Mouse (Mus musculus): ENCODE measurements at regions not wholly inside any gene's neighbourhood (a gene's known extent, or its start where the extent isn't known, plus 50 kb on each side); places are given as distances from the start of the nearest gene placed in this dataset.
A peak's percentile ranks its signal among the peaks of the same experiment; 100 is the strongest.

DNA sequence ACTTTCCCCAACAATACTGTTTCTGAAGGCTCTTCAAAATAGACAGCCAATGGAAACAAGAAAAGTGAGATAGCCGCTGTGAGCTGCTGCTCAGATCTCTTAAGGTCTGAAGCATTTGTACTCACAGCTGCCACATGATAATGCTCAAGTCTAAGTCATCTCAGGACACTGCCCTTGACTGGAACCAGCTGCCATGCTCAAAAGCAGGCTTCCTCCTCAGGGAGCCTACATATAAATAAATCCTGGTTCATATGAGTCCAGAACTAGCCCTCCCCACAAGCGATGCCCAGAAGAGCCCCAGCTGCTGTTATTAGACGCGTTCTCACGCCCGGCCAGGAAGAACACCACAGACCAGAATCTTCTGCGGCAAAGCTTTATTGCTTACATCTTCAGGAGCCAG lies 304.9 kb upstream of the Negr1 start:
- DNase-seq = no peak

DNA sequence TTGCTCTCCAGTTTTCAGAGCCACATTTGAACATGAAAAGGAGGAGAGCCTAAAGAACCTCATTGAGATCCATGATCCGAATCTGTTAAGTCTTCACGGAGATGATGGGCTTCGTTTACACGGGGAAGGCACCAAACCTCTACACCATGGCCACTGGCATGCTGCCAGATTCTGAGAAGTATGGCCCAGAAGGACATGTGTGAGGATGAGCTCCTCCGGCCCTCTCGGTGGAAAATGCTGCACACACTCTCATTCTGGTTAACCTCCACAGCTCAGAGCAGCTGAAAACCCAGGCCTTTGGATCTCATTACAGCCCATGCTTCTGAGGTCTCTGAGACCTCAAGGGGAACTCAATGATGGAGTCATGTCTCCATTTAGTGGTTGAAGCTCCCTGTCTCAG lies 296.9 kb upstream of the Negr1 start:
- DNase-seq = peak in 1 of 2 experiments; percentile 4

DNA sequence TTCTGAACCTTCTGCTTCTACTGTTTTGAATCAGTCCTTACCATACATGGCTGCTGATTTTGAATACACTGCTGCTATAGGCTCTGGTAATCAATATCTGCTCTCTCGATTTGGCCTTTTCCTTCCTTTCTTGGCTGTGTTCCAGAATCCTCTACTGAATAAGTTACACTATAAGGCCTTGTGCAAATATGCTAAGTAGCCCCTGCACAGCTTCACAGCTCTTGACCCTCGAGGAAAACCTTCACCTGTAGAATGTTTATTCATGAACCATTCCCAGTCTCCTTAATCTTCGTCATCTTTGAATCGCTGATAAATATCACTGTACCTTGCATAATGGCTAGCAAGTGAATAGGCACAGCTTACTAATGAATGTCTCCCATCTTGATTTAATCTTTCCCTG lies 293.9 kb upstream of the Negr1 start:
- DNase-seq = no peak

GRCm38 (mm10) chr3:156299984-156300770 lies 261.4 kb upstream of the Negr1 start:
- DNase-seq = peak; percentile 55 to 58

DNA sequence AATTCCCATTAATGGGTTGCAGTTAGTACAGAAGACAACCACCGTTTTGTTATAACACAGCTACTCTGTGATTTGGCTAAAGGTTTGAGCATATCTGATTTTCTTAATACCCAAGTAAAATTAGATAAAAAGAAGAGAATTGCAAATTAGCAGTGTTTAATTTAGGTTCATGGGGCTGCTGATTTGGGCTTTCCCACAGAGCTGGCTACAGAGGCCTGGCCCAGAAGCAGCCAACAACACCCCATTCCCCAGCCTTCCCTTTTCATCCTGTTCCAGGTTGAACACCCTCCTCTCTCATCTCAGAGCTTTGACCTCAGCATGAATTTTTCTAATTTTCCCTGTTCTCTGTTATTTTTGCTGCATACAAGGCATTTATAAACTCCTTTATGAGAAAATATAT lies 260.3 kb upstream of the Negr1 start:
- no peak for DNase-seq

DNA sequence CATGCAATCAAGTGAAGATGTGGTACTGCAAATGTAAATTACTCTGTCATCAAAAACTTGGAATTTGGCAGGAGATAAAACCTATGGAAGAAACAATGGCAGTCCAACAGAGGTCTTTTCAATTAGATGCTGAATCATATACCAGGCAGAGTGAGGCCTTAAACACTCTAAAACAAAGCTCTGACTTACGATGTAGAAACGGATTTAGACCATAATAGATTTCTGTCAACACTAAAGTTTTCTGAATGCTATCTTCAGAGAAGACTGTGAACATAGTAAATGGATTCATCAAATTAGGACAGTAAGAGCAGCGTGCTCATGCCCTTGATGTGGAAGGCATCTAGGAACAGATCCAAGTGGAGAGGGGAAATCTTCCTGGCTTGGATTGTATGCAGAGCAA lies 259.8 kb upstream of the Negr1 start:
- DNase-seq = peak; percentile 23 to 27

- no peak for DNase-seq
These were observed 257.4 kb upstream of the Negr1 start for GRCm38 (mm10) chr3:156304174-156304573.

- DNase-seq = peak; percentile 45 to 61
These were observed 256.5 kb upstream of the Negr1 start for GRCm38 (mm10) chr3:156305064-156305463.

DNA sequence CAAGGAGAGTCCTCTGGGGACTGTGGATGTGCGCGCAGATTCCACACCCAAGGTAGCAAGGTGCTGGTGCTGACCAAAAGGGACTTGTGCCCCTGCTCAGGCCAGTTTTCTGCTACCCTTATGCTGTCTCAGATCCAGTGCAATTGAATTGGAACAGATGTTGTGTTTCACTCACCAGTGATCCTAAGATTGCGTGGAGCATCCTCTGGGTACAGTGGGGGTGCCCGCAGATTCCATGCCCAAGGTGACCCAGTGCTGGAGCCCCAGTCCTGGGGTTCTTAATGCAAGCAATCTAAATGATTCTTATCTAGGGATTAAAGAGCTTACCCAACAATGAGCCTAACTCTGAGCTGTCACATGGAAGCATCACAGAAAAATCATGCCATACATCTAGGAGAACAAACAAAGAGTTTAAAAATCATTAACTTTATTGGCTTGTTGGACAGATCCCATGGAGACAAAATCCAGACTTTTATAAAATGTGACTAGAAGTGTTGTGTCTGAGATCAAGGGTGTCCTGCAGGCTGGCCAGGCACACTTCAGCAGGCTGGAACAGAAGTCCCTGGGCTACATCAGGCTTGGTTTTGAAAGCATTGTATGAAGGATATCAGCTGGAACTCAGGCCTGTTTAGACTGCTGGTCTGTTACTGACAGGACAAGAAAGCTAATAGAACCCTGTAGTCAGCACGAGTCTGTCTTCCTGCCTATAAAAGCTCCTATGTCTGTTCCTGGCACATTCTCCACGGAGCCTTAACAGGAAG lies 226.4 kb upstream of the Negr1 start:
- no peak for DNase-seq

GRCm38 (mm10) chr3:156341484-156341883 lies 220.1 kb upstream of the Negr1 start:
- no peak for DNase-seq

GRCm38 (mm10) chr3:156351727-156352126 lies 209.9 kb upstream of the Negr1 start:
- DNase-seq = peak; percentile 45 to 57

GRCm38 (mm10) chr3:156353430-156353829 lies 208.2 kb upstream of the Negr1 start:
- DNase-seq = no peak

GRCm38 (mm10) chr3:156353841-156354473 lies 207.6 kb upstream of the Negr1 start:
- no peak for DNase-seq

DNA sequence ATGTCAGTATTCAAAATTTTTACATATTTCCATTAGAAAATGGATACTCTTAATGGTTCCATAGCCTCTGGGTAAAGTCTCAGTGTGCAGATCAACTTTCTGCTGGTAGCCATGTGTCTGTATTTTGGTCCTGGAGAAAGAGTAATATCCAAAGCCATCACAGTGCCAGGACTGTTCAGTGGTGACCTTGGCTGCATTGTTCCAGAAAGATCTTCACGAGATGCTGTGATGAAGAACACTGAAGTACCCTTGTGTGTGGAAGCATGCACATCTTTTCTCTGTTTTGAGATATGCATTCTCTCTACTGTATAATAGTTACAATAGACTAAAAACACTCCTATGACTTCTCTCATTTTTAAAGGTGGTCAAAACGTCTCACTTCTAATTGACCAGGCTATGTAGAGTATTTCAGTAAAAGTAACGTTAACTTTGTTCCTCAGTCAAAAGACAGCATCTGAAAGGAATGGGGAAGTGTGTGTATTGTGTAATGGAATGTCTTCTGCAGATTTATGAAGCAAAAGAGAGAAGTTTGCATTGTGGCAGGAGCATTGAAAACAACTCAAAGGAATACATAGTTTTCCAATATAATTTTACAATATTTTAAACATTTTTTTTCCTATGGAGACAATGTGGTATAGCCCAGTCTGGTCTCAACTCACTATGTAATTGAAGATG lies 192.8 kb upstream of the Negr1 start:
- DNase-seq = no peak

- no peak for DNase-seq
These were observed 184.9 kb upstream of the Negr1 start for GRCm38 (mm10) chr3:156376717-156377116.

- no peak for DNase-seq
These were observed 178.7 kb upstream of the Negr1 start for GRCm38 (mm10) chr3:156382919-156383318.

DNA sequence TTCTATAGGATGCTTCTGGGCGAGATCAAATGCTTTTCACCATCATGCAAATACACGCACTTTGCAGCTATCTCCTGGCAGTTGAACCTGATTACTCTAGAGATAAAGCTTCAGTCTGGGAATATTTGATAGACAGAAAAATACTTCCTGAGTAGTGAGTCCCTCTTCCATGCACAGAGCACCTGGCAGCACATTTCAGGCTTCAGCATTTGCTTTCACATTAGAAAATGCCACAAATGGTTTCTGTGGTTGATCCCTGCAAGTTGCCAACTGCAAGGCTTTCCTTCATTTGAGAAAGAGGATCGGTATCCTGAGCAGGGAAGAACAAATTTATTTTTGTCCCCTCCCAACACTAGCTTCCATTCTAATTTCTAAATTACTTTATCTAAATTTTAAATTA lies 155.5 kb upstream of the Negr1 start:
- no peak for DNase-seq

DNA sequence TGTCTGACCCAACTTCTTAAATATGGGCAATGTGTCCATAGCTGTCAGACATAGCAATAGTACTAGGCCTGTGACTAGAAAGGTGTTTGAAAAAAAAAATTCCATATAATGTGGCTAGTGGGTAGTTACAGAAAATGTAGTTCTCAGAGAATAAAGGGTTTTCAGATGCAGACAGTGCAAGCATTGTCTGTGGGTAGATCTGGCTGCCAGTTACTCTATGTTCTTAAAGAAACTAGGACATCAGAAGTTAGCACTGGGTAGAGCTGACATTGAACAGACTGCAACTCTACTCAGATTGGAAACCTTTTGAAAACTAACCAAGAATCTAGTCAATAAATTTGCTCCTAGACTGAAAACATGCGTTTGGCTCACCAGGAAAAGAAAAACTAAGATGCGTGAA lies 154.5 kb upstream of the Negr1 start:
- no peak for DNase-seq

- no peak for DNase-seq
These were observed 151.5 kb upstream of the Negr1 start for GRCm38 (mm10) chr3:156410126-156410525.

GRCm38 (mm10) chr3:156412757-156413156 lies 148.8 kb upstream of the Negr1 start:
- no peak for DNase-seq

DNA sequence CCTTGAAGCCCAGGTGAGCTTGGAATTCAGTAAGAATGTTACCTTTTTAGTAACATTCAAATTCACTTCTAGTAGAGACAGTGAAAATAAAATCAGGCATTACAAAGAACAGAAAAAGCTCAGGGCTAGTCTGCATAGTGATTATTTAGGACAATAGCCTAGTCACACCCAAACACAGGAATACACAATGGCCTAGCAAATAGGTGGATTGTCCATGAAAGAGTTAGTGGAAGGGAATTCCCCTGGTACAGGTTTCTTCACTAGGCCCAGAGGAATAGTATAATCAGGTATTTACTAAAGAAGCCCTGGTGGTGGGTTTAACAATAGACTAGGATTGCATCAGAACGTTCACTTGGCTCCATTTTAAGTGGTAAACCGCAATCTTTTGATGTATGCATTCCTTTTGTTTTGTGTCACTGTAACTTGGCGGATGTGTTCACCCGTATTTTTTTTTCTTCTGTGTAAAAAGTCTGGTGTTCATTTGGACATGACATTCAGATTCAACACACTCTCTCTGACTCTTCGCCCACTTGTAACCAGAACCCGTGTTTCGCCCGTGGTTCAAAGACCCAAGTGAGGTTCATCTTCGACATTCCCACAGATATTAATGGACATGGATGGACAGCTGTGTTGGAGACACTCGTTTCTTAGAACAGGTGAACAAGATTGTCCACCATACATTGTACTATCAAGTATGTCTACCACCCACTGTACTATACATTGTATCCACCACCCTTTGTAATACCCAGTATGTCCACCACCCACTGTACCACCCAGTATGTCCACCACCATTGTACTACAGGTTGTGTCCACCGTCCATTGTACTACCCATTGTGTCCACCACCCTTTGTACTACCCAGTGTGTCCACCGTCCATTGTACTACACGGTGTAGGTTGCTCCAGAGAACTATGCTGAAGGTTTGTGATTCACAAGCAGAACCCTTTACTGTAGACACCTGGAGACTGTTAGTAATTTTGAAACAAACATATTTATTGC lies 146.9 kb upstream of the Negr1 start:
- no peak for DNase-seq

GRCm38 (mm10) chr3:156418124-156418523 lies 143.5 kb upstream of the Negr1 start:
- DNase-seq = peak in 1 of 2 experiments; percentile 5

Data from cerebellum, postnatal 10 days (tissue).